Mouse (Mus musculus): ENCODE measurements around the gene Ifit2.
A peak's percentile ranks its signal among the peaks of the same experiment; 100 is the strongest.
"Not testable (repeated sequence)": the region's sequence is repeated elsewhere in the genome, so short reads cannot be mapped to it uniquely, and the experiment has no call there.

Gene Ifit2

GRCm38 (mm10) chr19:34546211-34546610 lies 4.3 kb upstream of the Ifit2 start:
- no peak for DNase-seq (ENCODE audit: low spot score in 2 of 2)

GRCm38 (mm10) chr19:34547976-34548375 lies 2.5 kb upstream of the Ifit2 start:
- DNase-seq (ENCODE audit: low spot score in 2 of 2): peak in 1 of 2 experiments; percentile 84

GRCm38 (mm10) chr19:34550205-34550533 lies 325 bp upstream of the Ifit2 start:
- DNase-seq (ENCODE audit: low spot score in 2 of 2): no peak

GRCm38 (mm10) chr19:34551981-34552380 lies 1.5 kb downstream of the Ifit2 start:
- DNase-seq (ENCODE audit: low spot score in 2 of 2): no peak

GRCm38 (mm10) chr19:34553021-34553420 lies 2.5 kb downstream of the Ifit2 start:
- DNase-seq (ENCODE audit: low spot score in 2 of 2): no peak

- no peak for DNase-seq (ENCODE audit: low spot score in 2 of 2)
Observed at GRCm38 (mm10) chr19:34553522-34553921, 3.0 kb downstream of the Ifit2 start.

GRCm38 (mm10) chr19:34554061-34554460 lies 3.6 kb downstream of the Ifit2 start:
- DNase-seq (ENCODE audit: low spot score in 2 of 2): no peak

GRCm38 (mm10) chr19:34556621-34557020 lies 6.1 kb downstream of the Ifit2 start:
- DNase-seq (ENCODE audit: low spot score in 2 of 2): no peak

- no peak for DNase-seq (ENCODE audit: low spot score in 2 of 2)
Observed at GRCm38 (mm10) chr19:34562556-34562955, 12.1 kb downstream of the Ifit2 start.

GRCm38 (mm10) chr19:34566178-34566784 lies 15.8 kb downstream of the Ifit2 start:
- DNase-seq (ENCODE audit: low spot score in 2 of 2): no peak

- no peak for DNase-seq (ENCODE audit: low spot score in 2 of 2)
Observed at GRCm38 (mm10) chr19:34568988-34569895, 18.7 kb downstream of the Ifit2 start.

GRCm38 (mm10) chr19:34569896-34570476 lies 19.5 kb downstream of the Ifit2 start:
- DNase-seq (ENCODE audit: low spot score in 2 of 2): no peak

- DNase-seq (ENCODE audit: low spot score in 2 of 2): no peak
Observed at GRCm38 (mm10) chr19:34571080-34571479, 20.6 kb downstream of the Ifit2 start.

GRCm38 (mm10) chr19:34573650-34574049 lies 23.2 kb downstream of the Ifit2 start:
- no peak for DNase-seq (ENCODE audit: low spot score in 2 of 2)

- no peak for DNase-seq (ENCODE audit: low spot score in 2 of 2)
Observed at GRCm38 (mm10) chr19:34577121-34577520, 26.6 kb downstream of the Ifit2 start.

- not testable (repeated sequence) for DNase-seq (ENCODE audit: low spot score in 2 of 2)
Observed at GRCm38 (mm10) chr19:34582696-34583095, 32.2 kb downstream of the Ifit2 start.

GRCm38 (mm10) chr19:34583126-34583766 lies 32.8 kb downstream of the Ifit2 start, which contains the start of gene Ifit3:
Gene Ifit3, plus strand, starts transcription at chr19:34583531.
- DNase-seq (ENCODE audit: low spot score in 2 of 2): not testable (repeated sequence)

- not testable (repeated sequence) for DNase-seq (ENCODE audit: low spot score in 2 of 2)
Observed at GRCm38 (mm10) chr19:34585740-34586458, 35.4 kb downstream of the Ifit2 start.

- DNase-seq (ENCODE audit: low spot score in 2 of 2): not testable (repeated sequence)
Observed at GRCm38 (mm10) chr19:34587898-34588692, 37.6 kb downstream of the Ifit2 start.

GRCm38 (mm10) chr19:34588959-34589358 lies 38.5 kb downstream of the Ifit2 start:
- DNase-seq (ENCODE audit: low spot score in 2 of 2): no peak

- no peak for DNase-seq (ENCODE audit: low spot score in 2 of 2)
Observed at GRCm38 (mm10) chr19:34593456-34593855, 43.0 kb downstream of the Ifit2 start.
